Mouse (Mus musculus) erythroblast, embryonic 14.5 days (primary cell): ENCODE data around the gene Vmn1r81.

Source experiments
- GATA1 ChIP-seq: IDR thresholded peaks from 2 replicates; pipeline ENCODE4 v1.6.1; 2012; ENCODE audit warnings: low read length, inconsistent platforms, mixed read lengths
- TAL1 ChIP-seq: IDR thresholded peaks from 3 replicates; pipeline ENCODE4 v1.6.1; 2012; ENCODE audit warnings: low read length, inconsistent platforms, mixed read lengths

DNA sequence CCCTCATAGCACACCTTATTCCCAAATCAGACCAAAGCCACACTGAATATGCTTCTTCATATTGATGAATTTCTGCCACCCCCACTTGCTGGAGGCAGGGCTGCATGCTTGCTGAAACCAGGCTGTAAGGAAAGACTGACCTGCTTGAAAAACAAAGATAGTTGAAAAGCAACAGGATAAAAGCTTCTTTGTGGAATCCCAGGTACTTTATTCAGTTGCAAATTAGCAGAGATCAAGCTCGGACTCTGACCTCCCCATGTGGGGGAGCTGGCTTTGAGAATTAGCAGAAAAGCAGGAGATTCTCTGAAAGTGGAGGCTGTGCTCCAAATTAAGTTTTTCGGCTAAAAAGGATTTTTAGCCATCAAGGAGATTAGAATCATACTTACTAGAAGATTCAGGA, 63.9 kb downstream of the Vmn1r81 start:
- TF ChIP-seq TAL1: no peak
- TF ChIP-seq GATA1: no peak
